Mouse (Mus musculus): ENCODE measurements around the gene Mettl7b.

Mettl7b gene

GRCm38 (mm10) chr10:128919203-128919631, 41.6 kb downstream of the Mettl7b start:
- DNase-seq (ENCODE audit: low spot score in 2 of 2), result no peak

DNA sequence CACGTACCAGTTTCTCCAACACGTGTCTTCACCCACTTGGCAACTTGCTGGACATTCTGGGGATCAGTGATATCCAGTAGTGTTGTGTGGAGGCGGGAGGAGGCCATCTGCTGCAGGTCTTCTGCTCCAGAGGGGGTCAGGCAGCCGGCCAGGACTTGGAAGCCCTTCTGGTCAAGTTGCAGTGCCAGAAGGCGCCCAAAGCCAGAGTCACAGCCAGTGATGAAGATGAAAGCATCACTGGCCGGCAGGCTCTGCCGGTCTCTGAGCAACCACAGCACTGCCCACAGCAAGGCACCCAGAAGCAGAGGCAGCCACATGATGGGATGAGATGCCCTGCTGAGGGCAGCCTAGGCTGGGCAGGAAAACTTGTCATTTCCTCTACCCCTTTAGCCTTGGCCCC, 42.5 kb downstream of the Mettl7b start:
- no peak for DNase-seq (ENCODE audit: low spot score in 2 of 2)

GRCm38 (mm10) chr10:128917400-128917799, 43.4 kb downstream of the Mettl7b start:
- no peak for DNase-seq (ENCODE audit: low spot score in 2 of 2)

GRCm38 (mm10) chr10:128916665-128917064, 44.1 kb downstream of the Mettl7b start:
- DNase-seq (ENCODE audit: low spot score in 2 of 2), result no peak

DNA sequence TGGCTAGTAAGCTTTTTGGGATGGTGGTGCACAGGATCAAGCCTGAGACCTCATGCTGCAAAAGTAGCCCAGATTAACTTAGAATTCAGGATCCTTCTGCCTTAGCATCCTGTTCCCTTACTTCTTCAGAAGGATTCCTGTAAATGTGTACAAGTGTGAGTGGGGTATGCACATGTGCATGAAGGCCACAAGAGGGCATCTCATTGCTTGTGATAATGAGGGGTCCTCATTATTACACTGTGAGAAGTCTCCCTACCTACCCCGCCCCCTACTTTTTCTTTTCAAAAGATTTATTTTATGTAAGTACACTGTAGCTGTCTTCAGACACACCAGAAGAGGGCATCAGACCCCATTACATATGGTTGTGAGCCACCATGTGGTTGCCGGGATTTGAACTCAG, 45.2 kb downstream of the Mettl7b start:
- no peak for DNase-seq (ENCODE audit: low spot score in 2 of 2)

DNA sequence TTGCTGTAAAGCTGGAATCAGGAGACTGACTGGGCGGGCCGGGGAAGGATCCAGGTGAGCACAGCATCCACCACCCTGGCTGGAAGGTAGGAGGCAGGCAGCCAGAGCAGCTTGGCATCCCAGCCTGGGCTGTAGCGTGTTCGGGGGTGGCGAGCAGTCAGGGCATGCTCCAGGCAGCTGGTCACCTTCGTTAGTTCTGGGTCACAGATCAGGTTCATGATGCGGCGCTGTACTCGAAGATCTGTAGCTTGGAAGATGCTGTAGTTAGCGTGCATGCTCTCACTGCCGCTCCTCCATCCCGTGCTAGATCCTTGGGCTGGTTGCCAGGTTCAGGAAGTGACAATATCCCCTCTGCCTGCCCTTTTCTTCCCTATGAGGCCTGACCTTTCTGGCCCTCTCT, 47.1 kb downstream of the Mettl7b start:
- no peak for DNase-seq (ENCODE audit: low spot score in 2 of 2)

GRCm38 (mm10) chr10:128913219-128913618, 47.6 kb downstream of the Mettl7b start:
- DNase-seq (ENCODE audit: low spot score in 2 of 2), result peak; percentile 63 to 72

- DNase-seq (ENCODE audit: low spot score in 2 of 2), result no peak
Observed at GRCm38 (mm10) chr10:128912791-128913190, 48.0 kb downstream of the Mettl7b start.

DNA sequence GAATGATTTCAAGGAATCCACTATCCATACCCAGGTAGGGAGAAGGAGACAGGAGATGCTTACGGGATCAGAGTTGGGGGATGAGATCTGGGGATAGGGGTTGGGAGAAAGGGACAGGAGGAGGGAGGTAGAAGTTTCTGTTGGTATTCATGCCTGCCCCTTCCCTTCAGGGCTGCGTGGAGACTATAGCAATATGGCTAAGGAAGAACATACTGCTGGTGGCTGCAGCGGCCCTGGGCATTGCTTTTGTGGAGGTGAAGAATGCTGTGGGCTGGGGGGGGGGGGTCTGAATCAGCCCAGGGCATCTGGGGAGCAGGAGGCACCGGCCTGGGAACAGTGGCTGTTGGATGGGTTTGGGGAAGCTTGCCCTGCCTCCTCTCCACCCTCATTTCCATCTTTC, 48.5 kb downstream of the Mettl7b start:
- DNase-seq (ENCODE audit: low spot score in 2 of 2), result no peak

- DNase-seq (ENCODE audit: low spot score in 2 of 2), result no peak
Observed at GRCm38 (mm10) chr10:128911430-128911829, 49.4 kb downstream of the Mettl7b start.

DNA sequence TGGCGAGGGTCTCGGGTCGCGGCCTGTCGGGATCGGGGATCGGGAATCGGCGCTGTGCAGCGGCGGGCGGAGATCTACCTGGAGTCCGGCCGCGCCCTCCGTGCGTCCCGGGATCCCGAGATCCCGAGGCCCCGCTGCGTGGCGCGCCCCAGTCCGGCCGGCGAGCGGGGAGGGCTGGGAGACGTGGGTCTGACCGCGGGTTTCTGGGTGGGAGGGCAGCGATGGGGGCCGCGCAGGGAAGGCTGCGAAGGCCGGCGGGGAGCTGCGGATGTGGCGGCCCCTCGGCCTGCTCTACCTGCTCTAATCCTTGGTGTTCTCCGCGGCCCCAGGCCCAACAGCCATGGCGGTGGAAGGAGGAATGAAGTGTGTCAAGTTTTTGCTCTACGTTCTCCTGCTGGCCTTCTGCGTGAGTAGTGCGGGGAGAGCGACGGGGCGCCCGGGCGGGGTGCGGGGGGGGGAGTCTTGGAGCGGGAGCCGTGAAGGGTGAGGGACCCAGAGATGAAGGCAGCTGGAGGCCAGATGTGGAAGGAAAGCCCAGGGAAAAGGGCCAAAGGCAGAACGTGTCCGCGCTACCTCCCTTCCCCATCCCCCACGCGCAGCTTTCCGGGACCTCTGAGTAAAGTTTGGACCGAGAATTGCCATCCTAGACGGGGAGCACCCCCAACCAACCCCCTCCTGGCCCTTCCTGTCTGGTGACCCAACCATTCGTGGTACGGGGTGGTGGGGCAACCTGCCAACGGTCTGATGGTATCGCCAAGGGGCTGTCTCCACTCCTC, 50.5 kb downstream of the Mettl7b start:
- no peak for DNase-seq (ENCODE audit: low spot score in 2 of 2)

GRCm38 (mm10) chr10:128909567-128910028, 51.2 kb downstream of the Mettl7b start:
- DNase-seq (ENCODE audit: low spot score in 2 of 2), result peak in 1 of 2 experiments; percentile 37

DNA sequence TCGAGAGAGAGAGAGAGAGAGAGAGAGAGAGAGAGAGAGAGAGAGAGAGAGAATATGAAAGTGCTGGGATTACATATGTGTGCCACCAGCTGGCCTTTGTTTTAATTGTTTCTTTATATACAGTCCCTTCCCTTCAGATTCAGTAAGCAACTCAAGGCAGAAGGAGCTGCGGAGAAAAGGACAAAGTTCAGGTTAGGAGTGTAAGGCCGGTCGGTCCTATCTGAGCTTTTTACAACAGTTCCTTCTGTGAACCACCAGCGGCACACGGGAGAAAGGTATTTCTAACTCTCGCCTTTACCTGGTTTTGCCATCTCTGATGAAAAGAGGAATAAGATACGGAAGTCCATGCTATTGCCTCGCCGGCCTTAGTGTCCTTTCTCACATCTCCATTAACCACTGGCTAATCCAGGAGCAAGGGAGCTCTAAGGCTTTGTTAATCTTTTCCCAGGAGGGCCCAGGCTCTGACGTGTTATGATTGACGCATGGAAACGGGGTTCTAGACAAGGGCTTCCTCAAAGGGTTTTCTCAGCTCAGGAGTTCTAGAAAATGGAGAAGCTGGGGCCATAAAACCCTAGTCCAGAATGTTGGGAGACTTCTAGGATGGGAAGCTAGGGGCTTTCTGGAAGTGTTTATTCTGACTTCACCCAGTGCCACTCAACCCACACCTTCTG, 51.9 kb downstream of the Mettl7b start:
- DNase-seq (ENCODE audit: low spot score in 2 of 2), result no peak
